Mouse (Mus musculus) lung, adult 2 months (tissue): ENCODE results near the gene Micu2.

Experiments used
- CTCF ChIP-seq: fragments of 200-500 bp; IDR thresholded peaks from 2 replicates; pipeline ENCODE4 v1.5.1; 2011; ENCODE audit warnings: mild to moderate bottlenecking, low read length, control low read depth; ENCODE audit not compliant: insufficient read depth
- POLR2A ChIP-seq: fragments of 200-500 bp; IDR thresholded peaks from 2 replicates; pipeline ENCODE4 v1.6.1; 2011; ENCODE audit warnings: low read depth, mild to moderate bottlenecking, control low read depth, low read length, borderline replicate concordance; ENCODE audit errors: extremely low read depth

GRCm38 (mm10) chr14:57887171-57887570 lies 111.9 kb downstream of the Micu2 start:
- TF ChIP-seq CTCF, result no peak
- no peak for TF ChIP-seq POLR2A
